Mouse (Mus musculus) ovary, postnatal 10 days (tissue): ENCODE data around the gene Rab26.

Experiments
- DNase-seq: peaks from one replicate; pipeline ENCODE4 v3.0.0; 2022; ENCODE audit warnings: low spot score

Gene Rab26

GRCm38 (mm10) chr17:24477985-24478600 lies 55.9 kb downstream of the Rab26 start:
- no peak for DNase-seq
